Mouse (Mus musculus): ENCODE results near the gene St7.

GRCm38 (mm10) chr6:17763963-17764659 is 71.4 kb downstream of the St7 start:
- TF ChIP-seq CTCF (IDR thresholded peaks at IDR 0.05; ENCODE audit: borderline replicate concordance, extremely low read depth, insufficient read depth, insufficient read length) (no peak), POLR2A (IDR thresholded peaks at IDR 0.05; ENCODE audit: borderline replicate concordance, extremely low read depth, insufficient read depth, insufficient read length, poor library complexity, severe bottlenecking) (no peak)
